Comparison of ENCODE assay signal across 24 mouse cellular contexts in the genomic region with DNA sequence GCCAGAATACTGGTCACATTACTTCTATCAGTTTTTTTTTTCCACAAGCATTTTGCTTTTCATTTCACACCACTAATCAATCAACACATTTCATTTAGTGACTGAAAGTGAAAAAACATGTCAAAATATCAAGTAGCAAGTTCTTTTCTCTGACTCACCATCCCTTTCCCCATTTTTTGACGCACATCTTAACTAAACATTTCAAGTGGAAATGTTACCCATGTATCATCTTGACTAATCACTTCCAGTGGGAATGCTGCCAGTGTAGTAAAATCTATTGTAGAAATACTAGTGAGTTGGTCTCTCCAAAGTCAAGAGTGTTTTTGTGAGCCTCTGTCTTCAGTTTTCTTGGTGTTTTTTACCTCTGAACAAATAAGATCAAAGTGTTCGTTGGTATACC.
A peak's percentile ranks its signal among the peaks of the same experiment; 100 is the strongest.
DNase-seq lines count a peak whose midpoint lies in the region; ATAC-seq and TF ChIP-seq lines count a peak whose summit lies in the region.
"Had no signal": no experiment of that assay in that cellular context is flagged by ENCODE, and none has a peak within 500 bp of the region (broad histone marks: within the 10 kb centered on the region; RNA-seq: fewer than 3 reads in every experiment).

No protein-coding gene starts in this region.

- H3K4me2 ChIP-seq in kidney, postnatal 0 days (ENCODE audit: low read length): no peak overlapping the region
- no peak overlapping the region for H3K4me2 ChIP-seq in kidney, embryonic 14.5 days (replicated peaks; ENCODE audit: low read depth, low read length)
- H3K4me2 ChIP-seq: forebrain, embryonic 12.5 days; heart, embryonic 11.5 days; liver, embryonic 11.5 days; midbrain, embryonic 15.5 days; neural tube, embryonic 13.5 days had no signal

- ATAC-seq in kidney, postnatal 0 days (replicated peaks; ENCODE audit: low FRiP score, low read depth): no peak
- ATAC-seq in kidney, embryonic 14.5 days (ENCODE audit: low FRiP score, low TSS enrichment): no peak
- ATAC-seq: hindbrain, postnatal 0 days; intestine, embryonic 16.5 days; liver, postnatal 0 days; midbrain, embryonic 15.5 days had no signal

- H3K27ac ChIP-seq in kidney, postnatal 0 days: no peak overlapping the region
- no peak overlapping the region for H3K27ac ChIP-seq in kidney, embryonic 14.5 days (ENCODE audit: low read depth, low read length)
- H3K27ac ChIP-seq: forebrain, embryonic 12.5 days; hindbrain, postnatal 0 days; midbrain, embryonic 15.5 days; neural tube, embryonic 13.5 days had no signal

- no peak for TF ChIP-seq CTCF in kidney, postnatal 0 days (IDR thresholded peaks at IDR 0.05; ENCODE audit: low read depth)

- intact Hi-C loops in heart, postnatal 10 days (cut with DNase I): no loop called here

- no peaks in the 10 kb centered on the region for H3K4me1 ChIP-seq in kidney, postnatal 0 days (replicated peaks; ENCODE audit: insufficient read depth, low read length)
- H3K4me1 ChIP-seq in kidney, embryonic 14.5 days (ENCODE audit: control insufficient read depth, insufficient read depth, low read length): no peaks in the 10 kb centered on the region
- H3K4me1 ChIP-seq: forebrain, embryonic 12.5 days; megakaryocyte, embryonic 14.5 days; midbrain, embryonic 15.5 days; neural tube, embryonic 13.5 days had no signal

- no peaks in the 10 kb centered on the region for H3K9me3 ChIP-seq in kidney, postnatal 0 days (replicated peaks; ENCODE audit: low read length)
- no peaks in the 10 kb centered on the region for H3K9me3 ChIP-seq in kidney, embryonic 14.5 days (ENCODE audit: control insufficient read depth, low read length)
- H3K9me3 ChIP-seq: forebrain, embryonic 12.5 days; megakaryocyte, embryonic 14.5 days; midbrain, embryonic 15.5 days; neural tube, embryonic 13.5 days had no signal

- 50% methylated on average over 2 of the region's 2 CpGs for WGBS in kidney, postnatal 0 days
- 61% methylated on average over 2 of the region's 2 CpGs for WGBS in kidney, embryonic 14.5 days

- no peaks in the 10 kb centered on the region for H3K36me3 ChIP-seq in kidney, postnatal 0 days (ENCODE audit: insufficient read depth, low read length)
- no peaks in the 10 kb centered on the region for H3K36me3 ChIP-seq in kidney, embryonic 14.5 days (ENCODE audit: control insufficient read depth, insufficient read depth, low read length)
- H3K36me3 ChIP-seq: forebrain, embryonic 12.5 days; midbrain, embryonic 15.5 days; neural tube, embryonic 13.5 days had no signal

- no peak overlapping the region for H3K9ac ChIP-seq in kidney, postnatal 0 days (ENCODE audit: low read depth, low read length)
- no peak overlapping the region for H3K9ac ChIP-seq in kidney, embryonic 14.5 days (ENCODE audit: low read depth, low read length)
- H3K9ac ChIP-seq: forebrain, embryonic 12.5 days; liver, postnatal 0 days; midbrain, embryonic 15.5 days; neural tube, embryonic 13.5 days had no signal

- DNase-seq in adrenal gland, postnatal 14 days: peak; percentile 8
- DNase-seq in adrenal gland, postnatal 10 days: no peak
- DNase-seq in kidney, postnatal 0 days (ENCODE audit: low spot score): peak; percentile 48
- peak; percentile 95 for DNase-seq in 3T3-L1 (ENCODE audit: low read depth, low spot score)
- DNase-seq in fibroblast of lung, adult 2 months (ENCODE audit: low read depth): peak; percentile 49
- no peak for DNase-seq in heart, postnatal 10 days
- no peak for DNase-seq in heart, postnatal 4 days
- DNase-seq: adrenal gland, postnatal 36 days; cerebellum, adult 9-10 months; heart, adult 11 months; kidney, postnatal 10 days; liver, postnatal 0 days; retina, postnatal 1 day; right cerebral cortex, postnatal 25 days; spleen, adult 18-20 months had no signal

- no peaks in the 10 kb centered on the region for H3K27me3 ChIP-seq in kidney, postnatal 0 days (ENCODE audit: insufficient read depth, low read length)
- no peaks in the 10 kb centered on the region for H3K27me3 ChIP-seq in kidney, embryonic 14.5 days (ENCODE audit: control insufficient read depth, insufficient read depth, low read length)
- H3K27me3 ChIP-seq: forebrain, embryonic 12.5 days; megakaryocyte, embryonic 14.5 days; midbrain, embryonic 15.5 days; neural tube, embryonic 13.5 days had no signal

- no peak overlapping the region for H3K4me3 ChIP-seq in kidney, postnatal 0 days (replicated peaks; ENCODE audit: low read depth, low read length)
- H3K4me3 ChIP-seq in kidney, embryonic 14.5 days (ENCODE audit: low read length): no peak overlapping the region
- H3K4me3 ChIP-seq: forebrain, embryonic 12.5 days; megakaryocyte, embryonic 14.5 days; midbrain, embryonic 15.5 days; neural tube, embryonic 13.5 days had no signal

Comparison
In these comparisons a context has a peak if more than half of its experiments do, and no peak if none do; other contexts are left out.
1. DNase-seq: peak in adrenal gland, postnatal 14 days (single experiment), kidney, postnatal 0 days (single experiment), 3T3-L1 (single experiment) and fibroblast of lung, adult 2 months (single experiment); none in adrenal gland, postnatal 10 days (single experiment), heart, postnatal 10 days (0 of 2) and heart, postnatal 4 days (single experiment).